23 mouse cellular contexts compared by ENCODE assay signal in the genomic region with DNA sequence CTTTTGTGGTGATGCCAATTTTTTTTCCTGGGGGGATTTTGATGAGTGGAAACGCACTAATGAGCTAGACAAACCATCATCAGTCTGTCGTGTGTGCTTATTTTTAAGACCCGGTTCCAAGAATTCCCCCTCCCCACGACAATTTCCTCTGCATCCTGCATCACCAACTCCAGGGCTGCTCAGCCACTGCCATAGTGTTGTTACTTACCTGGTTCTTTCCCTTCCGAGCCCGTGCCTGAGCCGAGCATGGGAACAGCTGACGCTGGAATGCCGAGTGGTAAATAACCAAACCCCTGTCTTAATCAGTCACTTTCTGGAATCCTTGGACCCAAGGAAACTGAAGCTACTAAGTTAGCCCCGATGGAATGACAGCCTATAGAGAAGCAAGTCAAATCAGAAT.
DNase-seq lines count a peak whose midpoint lies in the region; ATAC-seq and TF ChIP-seq lines count a peak whose summit lies in the region.
"Had no signal": no experiment of that assay in that cellular context is flagged by ENCODE, and none has a peak within 500 bp of the region (broad histone marks: within the 10 kb centered on the region; RNA-seq: fewer than 3 reads in every experiment).

No protein-coding gene starts in this region.

- ATAC-seq in neural tube, embryonic 13.5 days (ENCODE audit: low read depth), result no peak
- no peak for ATAC-seq in limb, embryonic 12.5 days (ENCODE audit: insufficient number of reproducible peaks, insufficient read depth, low FRiP score, low TSS enrichment, low read depth)
- ATAC-seq: CD4-positive, CD25-positive, alpha-beta regulatory T cell, adult 4 months; liver, postnatal 0 days; lung, postnatal 0 days; midbrain, embryonic 16.5 days had no signal

- H3K9me3 ChIP-seq in neural tube, embryonic 13.5 days, result no peaks in the 10 kb centered on the region
- H3K9me3 ChIP-seq in limb, embryonic 12.5 days, result no peaks in the 10 kb centered on the region
- H3K9me3 ChIP-seq: heart, embryonic 12.5 days; hindbrain, embryonic 13.5 days; midbrain, embryonic 10.5 days had no signal

- DNase-seq in gastrocnemius, adult 2 months, result no peak
- no peak for DNase-seq in gastrocnemius, postnatal 36 days
- no peak for DNase-seq in neural tube, embryonic 10.5 days (ENCODE audit: extremely low spot score, low spot score)
- DNase-seq in layer of hippocampus, adult 18-20 months (ENCODE audit: low spot score in 2 of 2), result no peak
- DNase-seq in kidney, postnatal 36 days, result no peak
- DNase-seq: adrenal gland, adult 2 months; cerebellum, adult 11-12 months; cerebellum, postnatal 10 days; kidney, adult 9 months; kidney, postnatal 14 days; layer of hippocampus, postnatal 36 days; liver, postnatal 0 days; thymus, adult 2 months; thymus, postnatal 4 days had no signal

- no peak overlapping the region for H3K4me3 ChIP-seq in gastrocnemius, adult 2 months
- no peak overlapping the region for H3K4me3 ChIP-seq in neural tube, embryonic 13.5 days
- H3K4me3 ChIP-seq in limb, embryonic 12.5 days (replicated peaks), result no peak overlapping the region
- H3K4me3 ChIP-seq: heart, embryonic 12.5 days; hindbrain, embryonic 13.5 days; midbrain, embryonic 10.5 days; myocyte had no signal

- peaks cover 12% of the 10 kb centered on the region for H3K4me1 ChIP-seq in neural tube, embryonic 13.5 days (replicated peaks)
- H3K4me1 ChIP-seq in limb, embryonic 12.5 days (replicated peaks), result peaks cover 17% of the 10 kb centered on the region

- peak overlapping the region; percentile 72 for H3K27ac ChIP-seq in gastrocnemius, adult 2 months
- H3K27ac ChIP-seq in neural tube, embryonic 13.5 days (replicated peaks), result peak overlapping the region; percentile 65
- H3K27ac ChIP-seq in limb, embryonic 12.5 days, result peak overlapping the region; percentile 83

- no peak overlapping the region for H3K4me2 ChIP-seq in neural tube, embryonic 13.5 days
- H3K4me2 ChIP-seq in limb, embryonic 12.5 days, result no peak overlapping the region
- H3K4me2 ChIP-seq: heart, embryonic 12.5 days; hindbrain, embryonic 13.5 days had no signal

- no peak overlapping the region for H3K9ac ChIP-seq in neural tube, embryonic 13.5 days
- no peak overlapping the region for H3K9ac ChIP-seq in limb, embryonic 12.5 days (replicated peaks)
- H3K9ac ChIP-seq: heart, embryonic 12.5 days; hindbrain, embryonic 13.5 days; liver, postnatal 0 days had no signal

- intact Hi-C loops in gastrocnemius, adult 2 months (cut with DNase I), result no loop called here
- intact Hi-C loops in gastrocnemius, postnatal 36 days (cut with DNase I), result no loop called here

- WGBS in neural tube, embryonic 13.5 days, result 84% methylated on average over 10 of the region's 10 CpGs
- WGBS in limb, embryonic 12.5 days, result 66% methylated on average over 10 of the region's 10 CpGs

- no peak for TF ChIP-seq CTCF in gastrocnemius, adult 2 months (IDR thresholded peaks at IDR 0.05)

- no peaks in the 10 kb centered on the region for H3K27me3 ChIP-seq in neural tube, embryonic 13.5 days
- no peaks in the 10 kb centered on the region for H3K27me3 ChIP-seq in limb, embryonic 12.5 days
- H3K27me3 ChIP-seq: heart, embryonic 12.5 days; hindbrain, embryonic 13.5 days had no signal

- H3K36me3 ChIP-seq in neural tube, embryonic 13.5 days, result no peaks in the 10 kb centered on the region
- no peaks in the 10 kb centered on the region for H3K36me3 ChIP-seq in limb, embryonic 12.5 days
- H3K36me3 ChIP-seq: heart, embryonic 12.5 days; hindbrain, embryonic 13.5 days; midbrain, embryonic 10.5 days had no signal
